Mouse (Mus musculus) cerebellum, postnatal 4 days (tissue): Measurements from ENCODE around the gene Nmt1.
A peak's percentile ranks its signal among the peaks of the same experiment; 100 is the strongest.

ENCODE experiments used
- DNase-seq, 2 experiments: peaks; one replicate each; pipeline ENCODE4 v3.0.0; 2022; ENCODE audit warnings: low spot score in 2 of 2, mixed read lengths in 1 of 2

The Nmt1 gene

GRCm38 (mm10) chr11:103005254-103005981 is 22.6 kb upstream of the Nmt1 start:
- no peak for DNase-seq

GRCm38 (mm10) chr11:103006286-103007000 is 21.5 kb upstream of the Nmt1 start:
- DNase-seq, result no peak

- no peak for DNase-seq
These were observed 21.0 kb upstream of the Nmt1 start for GRCm38 (mm10) chr11:103007001-103007340.

- no peak for DNase-seq
These were observed 19.4 kb upstream of the Nmt1 start for GRCm38 (mm10) chr11:103008558-103008957.

GRCm38 (mm10) chr11:103009208-103009607 is 18.8 kb upstream of the Nmt1 start:
- no peak for DNase-seq

- no peak for DNase-seq
These were observed 17.4 kb upstream of the Nmt1 start for GRCm38 (mm10) chr11:103010454-103011205.

- DNase-seq, result no peak
These were observed 16.8 kb upstream of the Nmt1 start for GRCm38 (mm10) chr11:103011206-103011497.

- DNase-seq, result no peak
These were observed 11.8 kb upstream of the Nmt1 start for GRCm38 (mm10) chr11:103015881-103016825.

- DNase-seq, result peak; percentile 96 to 99
These were observed 11.1 kb upstream of the Nmt1 start for GRCm38 (mm10) chr11:103016930-103017329.

GRCm38 (mm10) chr11:103017661-103018060 is 10.3 kb upstream of the Nmt1 start:
- DNase-seq, result no peak

- no peak for DNase-seq
These were observed 9.1 kb upstream of the Nmt1 start for GRCm38 (mm10) chr11:103018860-103019259.

GRCm38 (mm10) chr11:103019325-103019724 is 8.7 kb upstream of the Nmt1 start:
- no peak for DNase-seq

GRCm38 (mm10) chr11:103020713-103021335 is 7.2 kb upstream of the Nmt1 start:
- no peak for DNase-seq

GRCm38 (mm10) chr11:103023974-103024373 is 4.0 kb upstream of the Nmt1 start:
- no peak for DNase-seq

- DNase-seq, result no peak
These were observed 1.1 kb upstream of the Nmt1 start for GRCm38 (mm10) chr11:103026901-103027300.

GRCm38 (mm10) chr11:103027570-103028175 is 317 bp upstream of the Nmt1 start:
- no peak for DNase-seq

- no peak for DNase-seq
These were observed 5.0 kb downstream of the Nmt1 start for GRCm38 (mm10) chr11:103033030-103033429.

GRCm38 (mm10) chr11:103035007-103035406 is 7.0 kb downstream of the Nmt1 start:
- no peak for DNase-seq

- DNase-seq, result no peak
These were observed 9.0 kb downstream of the Nmt1 start for GRCm38 (mm10) chr11:103036881-103037465.

GRCm38 (mm10) chr11:103038037-103038436 is 10.0 kb downstream of the Nmt1 start:
- no peak for DNase-seq
